Mouse (Mus musculus): ENCODE data around the gene Lrmda. TPM values are rescaled to one million over a fixed set of nuclear protein-coding genes. Genes with fewer than 3 reads are reported as not detected.

Gene Lrmda
- total RNA-seq, 2 experiments from 2014 or later: 0.76 to 1.0 TPM

- intact Hi-C loops (cut with DNase I): no loop called here
- peak in 1 of 2 experiments; percentile 13 for DNase-seq
Observed at GRCm38 (mm10) chr14:21990321-21991021, 29.0 kb upstream of the Lrmda start.

GRCm38 (mm10) chr14:21991251-21991780 is 28.2 kb upstream of the Lrmda start:
- DNase-seq: peak in 1 of 2 experiments; percentile 17
- intact Hi-C loops (cut with DNase I): no loop called here

GRCm38 (mm10) chr14:21991856-21992255 is 27.7 kb upstream of the Lrmda start:
- intact Hi-C loops (cut with DNase I): no loop called here
- DNase-seq: no peak

GRCm38 (mm10) chr14:21992321-21992885 is 27.1 kb upstream of the Lrmda start:
- DNase-seq: no peak
- intact Hi-C loops (cut with DNase I): no loop called here

GRCm38 (mm10) chr14:21993251-21994060 is 26.1 kb upstream of the Lrmda start:
- intact Hi-C loops (cut with DNase I): no loop called here
- DNase-seq: no peak

- no peak for DNase-seq
- intact Hi-C loops (cut with DNase I): no loop called here
Observed at GRCm38 (mm10) chr14:21994061-21994990, 25.2 kb upstream of the Lrmda start.

GRCm38 (mm10) chr14:21995031-21995754 is 24.3 kb upstream of the Lrmda start:
- peak; percentile 57 to 58 for DNase-seq
- intact Hi-C loops (cut with DNase I): no loop called here

- DNase-seq: no peak
- intact Hi-C loops (cut with DNase I): no loop called here
Observed at GRCm38 (mm10) chr14:21999588-21999987, 19.9 kb upstream of the Lrmda start.

GRCm38 (mm10) chr14:22003231-22003630 is 16.3 kb upstream of the Lrmda start:
- no peak for DNase-seq
- intact Hi-C loops (cut with DNase I): no loop called here

GRCm38 (mm10) chr14:22003631-22004030 is 15.9 kb upstream of the Lrmda start:
- no peak for DNase-seq
- intact Hi-C loops (cut with DNase I): no loop called here

- intact Hi-C loops (cut with DNase I): no loop called here
- no peak for DNase-seq
Observed at GRCm38 (mm10) chr14:22004943-22005342, 14.6 kb upstream of the Lrmda start.

GRCm38 (mm10) chr14:22007006-22007405 is 12.5 kb upstream of the Lrmda start:
- DNase-seq: no peak
- intact Hi-C loops (cut with DNase I): no loop called here

GRCm38 (mm10) chr14:22014315-22014714 is 5.2 kb upstream of the Lrmda start:
- no peak for DNase-seq
- intact Hi-C loops (cut with DNase I): no loop called here

- intact Hi-C loops (cut with DNase I): no loop called here
- no peak for DNase-seq
Observed at GRCm38 (mm10) chr14:22014781-22015180, 4.7 kb upstream of the Lrmda start.

GRCm38 (mm10) chr14:22017011-22017410 is 2.5 kb upstream of the Lrmda start:
- intact Hi-C loops (cut with DNase I): no loop called here
- no peak for DNase-seq

GRCm38 (mm10) chr14:22019949-22020845 is 685 bp downstream of the Lrmda start:
- intact Hi-C loops (cut with DNase I): no loop called here
- DNase-seq: no peak

- intact Hi-C loops (cut with DNase I): no loop called here
- peak; percentile 37 to 70 for DNase-seq
Observed at GRCm38 (mm10) chr14:22020885-22021284, 1.4 kb downstream of the Lrmda start.

GRCm38 (mm10) chr14:22023533-22023932 is 4.0 kb downstream of the Lrmda start:
- intact Hi-C loops (cut with DNase I): no loop called here
- DNase-seq: no peak

All from heart, postnatal 14 days (tissue).